Mouse (Mus musculus) midbrain, embryonic 14.5 days (tissue): Measurements from ENCODE around the gene Gm5129. TPM values are rescaled to one million over a fixed set of nuclear protein-coding genes. Genes with fewer than 3 reads are reported as not detected.
A peak's percentile ranks its signal among the peaks of the same experiment; 100 is the strongest.

Experiments used
- ATAC-seq: fragments of 200-750 bp; cut with Nextera tagmentation; 2 replicates; pipeline ENCODE4 v1.8.0; 2017; ENCODE audit warnings: moderate number of reproducible peaks, moderate library complexity; ENCODE audit not compliant: low FRiP score, low TSS enrichment
- DNase-seq: peaks from one replicate; pipeline ENCODE4 v3.0.0-alpha.2; 2015
- H3K27ac ChIP-seq: fragments of 300-500 bp; sonication (generic); replicated peaks from 2 replicates; pipeline ENCODE4 v1.5.1; 2014; ENCODE audit warnings: mild to moderate bottlenecking, low read depth, low read length, moderate library complexity
- H3K27me3 ChIP-seq: fragments of 300-500 bp; sonication (generic); 2 replicates; pipeline ENCODE4 v1.6.1; 2014; ENCODE audit warnings: low read length, control low read depth, mixed read lengths; ENCODE audit not compliant: control insufficient read depth, insufficient read depth
- H3K36me3 ChIP-seq: fragments of 300-500 bp; sonication (generic); 2 replicates; pipeline ENCODE4 v1.6.1; 2014; ENCODE audit warnings: low read length, control low read depth; ENCODE audit not compliant: control insufficient read depth, insufficient read depth
- H3K4me1 ChIP-seq: fragments of 300-500 bp; sonication (generic); 2 replicates; pipeline ENCODE4 v1.6.1; 2014; ENCODE audit warnings: mild to moderate bottlenecking, antibody characterized with exemption, low read length, control low read depth; ENCODE audit not compliant: control insufficient read depth, insufficient read depth
- H3K4me2 ChIP-seq: fragments of 300-500 bp; sonication (generic); 2 replicates; pipeline ENCODE4 v1.6.1; 2014; ENCODE audit warnings: mild to moderate bottlenecking, low read length, moderate library complexity
- H3K4me3 ChIP-seq: fragments of 300-500 bp; sonication (generic); replicated peaks from 2 replicates; pipeline ENCODE4 v1.5.1; 2014; ENCODE audit warnings: low read depth, low read length
- H3K9ac ChIP-seq: fragments of 300-500 bp; sonication (generic); replicated peaks from 2 replicates; pipeline ENCODE4 v1.6.1; 2014; ENCODE audit warnings: mild to moderate bottlenecking, low read length, moderate library complexity
- H3K9me3 ChIP-seq: fragments of 300-500 bp; sonication (generic); 2 replicates; pipeline ENCODE4 v1.6.1; 2016; ENCODE audit warnings: low read length, control low read depth, mixed read lengths; ENCODE audit not compliant: control insufficient read depth
- WGBS: fragments of 180-500 bp; shearing (Covaris S2); extraction: QIAGEN DNeasy Blood & Tissue Kit; methylation state at CpG from one replicate; pipeline ENCODE4 v1.1.7; 2014; 5-methylcytosine and 5-hydroxymethylcytosine counted together
- polyA plus RNA-seq: library from polyadenylated mRNA; unstranded; fragments of >200 nt; fragmentation: Nextera tagmentation; extraction: Ambion mirVana; gene quantifications from 2 replicates; pipeline ENCODE4 v1.2.1, GENCODE M21; 2014

Gm5129 gene
- polyA plus RNA-seq, 1 experiment from 2014 or later = not detected

DNA sequence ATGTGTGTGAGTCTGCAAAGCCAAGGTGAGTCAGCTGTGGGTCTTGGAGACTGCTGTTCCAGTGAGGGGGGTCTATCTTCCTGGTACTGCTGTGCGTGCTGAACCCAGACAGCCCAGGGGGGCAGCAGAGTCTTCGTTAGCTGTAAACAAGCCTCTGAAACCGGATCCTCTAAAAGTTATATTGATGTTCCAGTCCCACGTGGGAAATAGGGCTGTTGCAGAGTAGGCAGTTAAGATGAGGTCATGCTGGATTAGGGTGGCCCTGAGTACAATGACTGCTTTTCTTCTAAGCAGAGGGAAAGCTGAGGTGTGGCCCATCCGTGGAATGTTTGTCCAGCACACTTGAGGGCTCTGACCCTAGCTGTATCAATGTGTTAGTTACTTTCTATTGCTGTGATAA, 27.5 kb downstream of the Gm5129 start:
- Histone ChIP-seq H3K9ac (no peak overlapping the region), H3K4me3 (no peak overlapping the region), H3K36me3 (no peaks in the 10 kb centered on the region), H3K4me1 (no peaks in the 10 kb centered on the region), H3K4me2 (no peak overlapping the region), H3K27me3 (no peaks in the 10 kb centered on the region), H3K9me3 (no peaks in the 10 kb centered on the region), H3K27ac (no peak overlapping the region)
- no peak for DNase-seq
- 50% methylated on average over 5 of the region's 5 CpGs for WGBS
- ATAC-seq = no peak

DNA sequence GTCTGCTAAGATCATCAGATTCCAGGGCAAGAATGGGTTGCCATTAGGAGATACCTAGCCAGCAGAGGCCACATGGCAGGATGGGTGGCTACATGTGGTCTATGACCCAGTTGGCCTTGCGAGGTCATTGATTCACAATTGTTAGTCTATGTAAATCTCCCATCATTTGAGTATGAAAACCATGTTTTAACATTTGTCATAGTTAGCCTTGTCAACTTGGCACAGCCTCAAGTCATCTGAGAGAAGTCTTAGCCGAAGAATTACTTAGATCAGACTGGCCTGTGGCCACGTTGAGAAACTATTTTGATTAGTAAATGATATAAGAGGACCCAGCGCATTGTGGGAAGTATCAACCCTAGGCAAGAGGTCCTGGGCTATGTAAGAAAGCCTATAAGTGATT, 28.5 kb downstream of the Gm5129 start:
- WGBS = 90% methylated on average over 4 of the region's 4 CpGs
- no peak overlapping the region for H3K9ac ChIP-seq
- H3K27me3 ChIP-seq = no peaks in the 10 kb centered on the region
- H3K4me1 ChIP-seq = no peaks in the 10 kb centered on the region
- no peak overlapping the region for H3K4me3 ChIP-seq
- no peaks in the 10 kb centered on the region for H3K9me3 ChIP-seq
- H3K27ac ChIP-seq = no peak overlapping the region
- no peaks in the 10 kb centered on the region for H3K36me3 ChIP-seq
- no peak for ATAC-seq
- H3K4me2 ChIP-seq = no peak overlapping the region
- DNase-seq = no peak

DNA sequence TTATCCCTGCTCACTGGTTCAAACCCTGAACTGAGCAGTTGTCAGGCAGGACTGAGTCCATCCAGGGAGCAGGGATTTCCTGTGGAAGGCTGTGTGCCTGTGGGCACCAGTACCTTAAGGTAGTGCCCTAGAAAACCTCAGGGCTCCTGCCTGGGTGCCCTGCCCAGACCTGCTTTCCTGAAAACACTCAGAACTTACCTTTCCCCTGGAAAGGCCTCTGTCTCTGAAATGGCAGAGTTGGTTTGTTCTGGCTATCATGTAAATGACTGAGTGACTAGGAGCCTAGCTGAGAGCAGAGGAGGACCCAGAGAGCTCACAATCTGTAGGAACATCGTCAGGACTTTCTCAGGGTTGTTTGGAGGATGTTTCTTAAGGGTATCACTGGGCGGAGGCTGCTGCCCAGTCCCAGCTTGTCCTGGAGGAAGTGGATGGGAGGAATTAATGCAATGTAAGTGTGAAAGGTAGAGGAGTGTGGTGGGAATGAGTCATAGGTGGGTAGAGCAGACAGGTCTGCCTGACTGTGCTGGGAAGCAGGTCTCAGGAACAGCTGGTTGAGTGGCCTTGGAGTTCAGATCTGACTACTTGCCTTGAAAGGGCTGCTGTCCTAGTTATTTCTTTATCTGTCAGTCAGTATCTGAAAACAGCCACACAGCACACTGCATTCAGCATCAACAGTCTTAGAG, 36.1 kb downstream of the Gm5129 start:
- Histone ChIP-seq H3K4me3 (no peak overlapping the region), H3K36me3 (no peaks in the 10 kb centered on the region), H3K4me2 (no peak overlapping the region), H3K27me3 (no peaks in the 10 kb centered on the region), H3K9ac (no peak overlapping the region), H3K27ac (no peak overlapping the region), H3K9me3 (no peaks in the 10 kb centered on the region), H3K4me1 (no peaks in the 10 kb centered on the region)
- DNase-seq (no peak), ATAC-seq (no peak)
- WGBS = 88% methylated on average over 2 of the region's 2 CpGs

DNA sequence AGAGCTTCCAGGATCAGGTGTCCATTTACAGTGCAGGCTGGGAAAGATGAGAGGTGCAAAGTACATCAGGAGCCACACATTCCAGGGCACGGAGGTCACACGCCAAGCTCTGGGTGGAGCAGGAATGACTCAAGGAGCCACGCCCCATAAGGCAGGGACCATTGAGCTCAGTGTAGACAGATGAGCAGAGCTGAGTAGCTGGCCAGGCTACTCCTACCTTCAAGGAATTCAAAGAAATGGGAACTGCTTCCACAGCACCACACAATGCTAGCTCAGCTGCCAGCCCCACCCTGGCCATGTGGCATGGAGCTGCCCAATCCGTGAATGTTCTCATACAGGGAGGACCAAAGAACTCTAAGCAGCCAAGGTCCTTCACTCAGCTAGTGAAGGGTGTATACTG, 37.2 kb downstream of the Gm5129 start:
- WGBS = 86% methylated on average over 4 of the region's 4 CpGs
- DNase-seq = no peak
- Histone ChIP-seq H3K36me3 (no peaks in the 10 kb centered on the region), H3K9me3 (no peaks in the 10 kb centered on the region), H3K27me3 (no peaks in the 10 kb centered on the region), H3K9ac (no peak overlapping the region), H3K27ac (no peak overlapping the region), H3K4me1 (no peaks in the 10 kb centered on the region), H3K4me2 (no peak overlapping the region), H3K4me3 (no peak overlapping the region)
- ATAC-seq = no peak

DNA sequence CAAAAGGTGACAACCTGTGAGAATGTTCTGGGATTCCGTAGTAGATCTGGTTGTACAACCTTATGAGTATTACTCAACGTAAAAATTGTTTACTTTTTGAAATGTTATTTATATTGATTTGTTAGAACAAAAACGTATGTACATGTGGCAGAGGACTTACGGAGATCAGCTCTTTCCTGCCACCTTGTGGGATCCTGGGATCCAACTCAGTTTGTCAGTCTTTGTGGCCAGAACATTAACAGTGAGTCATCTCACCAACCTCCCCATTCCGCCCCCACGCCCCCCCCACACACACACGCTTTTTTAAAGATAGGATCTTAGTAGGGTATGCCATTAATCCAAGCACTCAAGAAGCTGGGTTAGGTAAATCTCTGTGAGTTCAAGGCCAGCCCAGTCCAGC, 47.4 kb downstream of the Gm5129 start:
- WGBS = 65% methylated on average over 7 of the region's 7 CpGs
- no peak for DNase-seq

DNA sequence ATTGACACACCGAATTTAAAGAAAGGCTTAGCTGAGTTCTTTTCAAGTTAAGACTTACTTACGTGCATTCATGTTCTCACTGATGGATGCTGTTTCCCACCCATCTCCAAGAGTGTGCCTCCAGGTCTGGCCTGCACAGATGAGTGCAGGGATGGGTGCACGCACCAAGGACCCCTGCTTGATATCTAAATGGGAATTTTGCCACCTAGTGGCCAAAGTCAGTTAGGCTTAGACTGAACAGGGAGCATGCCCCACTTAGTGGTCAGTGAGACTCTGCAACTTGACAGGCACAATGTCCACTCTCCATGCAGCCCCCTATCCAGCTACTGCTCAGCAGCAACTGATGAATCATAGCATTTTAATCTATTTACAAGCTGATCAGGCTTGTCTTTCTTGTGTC, 48.1 kb downstream of the Gm5129 start:
- DNase-seq (peak; percentile 75), ATAC-seq (no peak; the same call in 1 of the 2 replicates)
- H3K4me3 ChIP-seq = no peak overlapping the region
- no peaks in the 10 kb centered on the region for H3K27me3 ChIP-seq
- no peak overlapping the region for H3K9ac ChIP-seq
- H3K4me1 ChIP-seq = no peaks in the 10 kb centered on the region
- no peak overlapping the region for H3K4me2 ChIP-seq
- no peak overlapping the region for H3K27ac ChIP-seq
- 52% methylated on average over 3 of the region's 3 CpGs for WGBS
- H3K36me3 ChIP-seq = no peaks in the 10 kb centered on the region
- H3K9me3 ChIP-seq = no peaks in the 10 kb centered on the region

More for the DNA sequence above, 47.4 kb downstream of the Gm5129 start:
- Histone ChIP-seq H3K36me3 (no peaks in the 10 kb centered on the region), H3K9ac (no peak overlapping the region), H3K4me2 (no peak overlapping the region), H3K4me1 (no peaks in the 10 kb centered on the region), H3K27me3 (no peaks in the 10 kb centered on the region), H3K9me3 (no peaks in the 10 kb centered on the region), H3K27ac (no peak overlapping the region), H3K4me3 (no peak overlapping the region)
- no peak for ATAC-seq

Other genes starting within 250 kb of the Gm5129 start
- gene Ube3c, start 166.7 kb downstream of the Gm5129 start, polyA plus RNA-seq = 41.2 and 51.6 TPM in 2 replicates
- gene Dnajb6, start 248 bp downstream of the Gm5129 start, polyA plus RNA-seq = 353 and 354 TPM in 2 replicates